In genomic region chr10:59509197-59509596, GRCm38 (mm10) we compare ENCODE assay signal across 17 mouse cellular contexts.
DNase-seq lines count a peak whose midpoint lies in the region; ATAC-seq lines count a peak whose summit lies in the region.
"Had no signal": no experiment of that assay in that cellular context is flagged by ENCODE, and none has a peak within 500 bp of the region (broad histone marks: within the 10 kb centered on the region; RNA-seq: fewer than 3 reads in every experiment).

No protein-coding gene starts in this region.

- 63% methylated on average over 4 of the region's 4 CpGs for WGBS in heart, embryonic 13.5 days
- 30% methylated on average over 4 of the region's 4 CpGs for WGBS in lung, embryonic 15.5 days
- 50% methylated on average over 4 of the region's 4 CpGs for WGBS in embryonic facial prominence, embryonic 15.5 days
- 21% methylated on average over 4 of the region's 4 CpGs for WGBS in stomach, embryonic 16.5 days
- 87% methylated on average over 4 of the region's 4 CpGs for WGBS in forebrain, embryonic 13.5 days

- no peaks in the 10 kb centered on the region for H3K9me3 ChIP-seq in heart, embryonic 13.5 days
- no peaks in the 10 kb centered on the region for H3K9me3 ChIP-seq in lung, embryonic 15.5 days
- H3K9me3 ChIP-seq in embryonic facial prominence, embryonic 15.5 days (replicated peaks), result no peaks in the 10 kb centered on the region
- H3K9me3 ChIP-seq in stomach, embryonic 16.5 days (replicated peaks; ENCODE audit: control insufficient read depth, low read length), result no peaks in the 10 kb centered on the region
- no peaks in the 10 kb centered on the region for H3K9me3 ChIP-seq in forebrain, embryonic 13.5 days (replicated peaks)
- H3K9me3 ChIP-seq: neural tube, embryonic 12.5 days had no signal

- no peak for DNase-seq in heart, adult 11 months
- DNase-seq in lung, postnatal 14 days, result no peak
- DNase-seq in ovary, postnatal 36 days (ENCODE audit: low spot score), result no peak
- DNase-seq: adrenal gland, postnatal 10 days; cerebellum, postnatal 36 days; liver; lung, postnatal 4 days; midbrain, embryonic 14.5 days; thymus, adult 2 months had no signal

- peaks cover 47% of the 10 kb centered on the region for H3K4me1 ChIP-seq in heart, embryonic 13.5 days
- H3K4me1 ChIP-seq in lung, embryonic 15.5 days, result peaks cover 31% of the 10 kb centered on the region
- peaks cover 24% of the 10 kb centered on the region for H3K4me1 ChIP-seq in embryonic facial prominence, embryonic 15.5 days
- H3K4me1 ChIP-seq in stomach, embryonic 16.5 days (ENCODE audit: control insufficient read depth, insufficient read depth, low read length), result peaks cover 31% of the 10 kb centered on the region
- H3K4me1 ChIP-seq in forebrain, embryonic 13.5 days, result peaks cover 12% of the 10 kb centered on the region

- no peaks in the 10 kb centered on the region for H3K36me3 ChIP-seq in heart, embryonic 13.5 days
- H3K36me3 ChIP-seq in lung, embryonic 15.5 days, result no peaks in the 10 kb centered on the region
- H3K36me3 ChIP-seq in embryonic facial prominence, embryonic 15.5 days, result no peaks in the 10 kb centered on the region
- no peaks in the 10 kb centered on the region for H3K36me3 ChIP-seq in stomach, embryonic 16.5 days (ENCODE audit: control insufficient read depth, insufficient read depth, low read length)
- H3K36me3 ChIP-seq in forebrain, embryonic 13.5 days (ENCODE audit: poor library complexity, severe bottlenecking), result no peaks in the 10 kb centered on the region
- H3K36me3 ChIP-seq: neural tube, embryonic 12.5 days had no signal

- no peak overlapping the region for H3K4me3 ChIP-seq in heart, embryonic 13.5 days
- no peak overlapping the region for H3K4me3 ChIP-seq in lung, embryonic 15.5 days
- H3K4me3 ChIP-seq in embryonic facial prominence, embryonic 15.5 days (replicated peaks), result no peak overlapping the region
- H3K4me3 ChIP-seq in stomach, embryonic 16.5 days (replicated peaks; ENCODE audit: low read length), result no peak overlapping the region
- H3K4me3 ChIP-seq in forebrain, embryonic 13.5 days, result no peak overlapping the region
- H3K4me3 ChIP-seq: erythroblast, embryonic 14.5 days; neural tube, embryonic 12.5 days had no signal

- no peak for ATAC-seq in heart, embryonic 13.5 days (ENCODE audit: extremely low read depth, insufficient number of reproducible peaks, low FRiP score, low TSS enrichment)
- ATAC-seq in lung, embryonic 15.5 days (ENCODE audit: borderline replicate concordance, extremely low read depth, low FRiP score, low TSS enrichment), result 0 out of 2 replicates have a peak, but pooled peaks have one; percentile 35
- no peak for ATAC-seq in embryonic facial prominence, embryonic 15.5 days (ENCODE audit: insufficient number of reproducible peaks, low FRiP score, low TSS enrichment, low read depth)
- peak; percentile 28; the same call in 1 of the 2 replicates for ATAC-seq in stomach, embryonic 16.5 days (ENCODE audit: insufficient read depth, low FRiP score)
- no peak for ATAC-seq in forebrain, embryonic 13.5 days
- ATAC-seq: CD4-positive, CD25-positive, alpha-beta regulatory T cell, adult 4 months had no signal

- H3K27ac ChIP-seq in heart, embryonic 13.5 days (replicated peaks), result peak overlapping the region; percentile 75
- H3K27ac ChIP-seq in lung, embryonic 15.5 days, result peak overlapping the region; percentile 80
- H3K27ac ChIP-seq in embryonic facial prominence, embryonic 15.5 days (replicated peaks), result 0 out of 2 replicates have a peak overlapping the region, but pooled peaks have one; percentile 60
- peak overlapping the region; percentile 76 for H3K27ac ChIP-seq in stomach, embryonic 16.5 days (ENCODE audit: low read length)
- H3K27ac ChIP-seq in forebrain, embryonic 13.5 days, result no peak overlapping the region
- H3K27ac ChIP-seq: neural tube, embryonic 12.5 days had no signal

- H3K27me3 ChIP-seq in heart, embryonic 13.5 days (replicated peaks), result no peaks in the 10 kb centered on the region
- H3K27me3 ChIP-seq in lung, embryonic 15.5 days, result no peaks in the 10 kb centered on the region
- no peaks in the 10 kb centered on the region for H3K27me3 ChIP-seq in embryonic facial prominence, embryonic 15.5 days
- H3K27me3 ChIP-seq in stomach, embryonic 16.5 days (ENCODE audit: control insufficient read depth, insufficient read depth, low read length), result no peaks in the 10 kb centered on the region
- no peaks in the 10 kb centered on the region for H3K27me3 ChIP-seq in forebrain, embryonic 13.5 days
- H3K27me3 ChIP-seq: neural tube, embryonic 12.5 days had no signal

- H3K9ac ChIP-seq in heart, embryonic 13.5 days, result no peak overlapping the region
- no peak overlapping the region for H3K9ac ChIP-seq in lung, embryonic 15.5 days
- no peak overlapping the region for H3K9ac ChIP-seq in embryonic facial prominence, embryonic 15.5 days
- H3K9ac ChIP-seq in stomach, embryonic 16.5 days (ENCODE audit: low read length), result no peak overlapping the region
- H3K9ac ChIP-seq in forebrain, embryonic 13.5 days, result no peak overlapping the region
- H3K9ac ChIP-seq: neural tube, embryonic 12.5 days had no signal

- H3K4me2 ChIP-seq in heart, embryonic 13.5 days, result no peak overlapping the region
- H3K4me2 ChIP-seq in lung, embryonic 15.5 days, result no peak overlapping the region
- H3K4me2 ChIP-seq in embryonic facial prominence, embryonic 15.5 days (replicated peaks), result no peak overlapping the region
- no peak overlapping the region for H3K4me2 ChIP-seq in stomach, embryonic 16.5 days (ENCODE audit: low read depth, low read length)
- H3K4me2 ChIP-seq in forebrain, embryonic 13.5 days, result no peak overlapping the region
- H3K4me2 ChIP-seq: neural tube, embryonic 12.5 days had no signal

Comparison
In these comparisons a context has a peak if more than half of its experiments do, and no peak if none do; other contexts are left out.
1. ATAC-seq: peak in lung, embryonic 15.5 days (single experiment) and stomach, embryonic 16.5 days (single experiment); none in heart, embryonic 13.5 days (single experiment), embryonic facial prominence, embryonic 15.5 days (single experiment) and forebrain, embryonic 13.5 days (single experiment).